Mouse (Mus musculus) neural tube, embryonic 15.5 days (tissue): ENCODE measurements around the gene Wfdc1. TPM values are rescaled to one million over a fixed set of nuclear protein-coding genes. Genes with fewer than 3 reads are reported as not detected.

ENCODE experiments used
- ATAC-seq: fragments of 200-750 bp; cut with Nextera tagmentation; 2 replicates; pipeline ENCODE4 v1.8.0; 2017; ENCODE audit warnings: mild to moderate bottlenecking, moderate TSS enrichment, moderate library complexity; ENCODE audit not compliant: low FRiP score
- H3K27ac ChIP-seq: fragments of 300-500 bp; sonication (generic); replicated peaks from 2 replicates; pipeline ENCODE4 v1.5.1; 2015; ENCODE audit warnings: mild to moderate bottlenecking, inconsistent platforms
- H3K27me3 ChIP-seq: fragments of 300-500 bp; sonication (generic); replicated peaks from 2 replicates; pipeline ENCODE4 v1.6.1; 2015; ENCODE audit warnings: inconsistent platforms
- H3K36me3 ChIP-seq: fragments of 300-500 bp; sonication (generic); 2 replicates; pipeline ENCODE4 v1.6.1; 2015; ENCODE audit warnings: inconsistent platforms
- H3K4me1 ChIP-seq: fragments of 300-500 bp; sonication (generic); 2 replicates; pipeline ENCODE4 v1.6.1; 2015; ENCODE audit warnings: inconsistent platforms
- H3K4me2 ChIP-seq: fragments of 300-500 bp; sonication (generic); 2 replicates; pipeline ENCODE4 v1.6.1; 2015; ENCODE audit warnings: inconsistent platforms, mild to moderate bottlenecking, moderate library complexity
- H3K4me3 ChIP-seq: fragments of 300-500 bp; sonication (generic); replicated peaks from 2 replicates; pipeline ENCODE4 v1.5.1; 2015; ENCODE audit warnings: mild to moderate bottlenecking, inconsistent platforms
- H3K9ac ChIP-seq: fragments of 300-500 bp; sonication (generic); replicated peaks from 2 replicates; pipeline ENCODE4 v1.6.1; 2015; ENCODE audit warnings: mild to moderate bottlenecking, inconsistent platforms
- H3K9me3 ChIP-seq: fragments of 300-500 bp; sonication (generic); replicated peaks from 2 replicates; pipeline ENCODE4 v1.6.1; 2016; ENCODE audit warnings: inconsistent platforms
- WGBS: fragments of 180-500 bp; shearing (Covaris S2); methylation state at CpG from one replicate; pipeline ENCODE4 v1.1.7; 2015; ENCODE audit warnings: mixed read lengths; 5-methylcytosine and 5-hydroxymethylcytosine counted together
- polyA plus RNA-seq: library from polyadenylated mRNA; unstranded; fragments of >200 nt; fragmentation: Nextera tagmentation; extraction: Ambion mirVana; gene quantifications from 2 replicates; pipeline ENCODE4 v1.2.1, GENCODE M21; 2015

Gene Wfdc1
- polyA plus RNA-seq, 1 experiment from 2014 or later: 6.2 TPM

- Histone ChIP-seq H3K4me1 (peaks cover 3% of the 10 kb centered on the region; the same call in 1 of the 2 replicates), H3K4me2 (no peak overlapping the region), H3K36me3 (no peaks in the 10 kb centered on the region), H3K27ac (no peak overlapping the region), H3K4me3 (no peak overlapping the region), H3K9ac (no peak overlapping the region), H3K9me3 (no peaks in the 10 kb centered on the region), H3K27me3 (no peaks in the 10 kb centered on the region)
- no peak for ATAC-seq
- 93% methylated on average over 7 of the region's 7 CpGs for WGBS
These were observed 39.0 kb upstream of the Wfdc1 start for GRCm38 (mm10) chr8:119627199-119627598.

- H3K9me3 ChIP-seq: no peaks in the 10 kb centered on the region
- H3K4me2 ChIP-seq: no peak overlapping the region
- peaks cover 3% of the 10 kb centered on the region; the same call in 1 of the 2 replicates for H3K4me1 ChIP-seq
- no peak overlapping the region for H3K27ac ChIP-seq
- H3K27me3 ChIP-seq: peaks cover 1% of the 10 kb centered on the region; the same call in 1 of the 2 replicates
- H3K4me3 ChIP-seq: no peak overlapping the region
- H3K36me3 ChIP-seq: no peaks in the 10 kb centered on the region
- no peak for ATAC-seq
- H3K9ac ChIP-seq: no peak overlapping the region
- 48% methylated on average over 10 of the region's 10 CpGs for WGBS
These were observed 38.4 kb upstream of the Wfdc1 start for GRCm38 (mm10) chr8:119627613-119628359.

- Histone ChIP-seq H3K36me3 (no peaks in the 10 kb centered on the region), H3K4me1 (peaks cover 16% of the 10 kb centered on the region), H3K9ac (no peak overlapping the region), H3K4me3 (no peak overlapping the region), H3K27ac (no peak overlapping the region), H3K27me3 (peaks cover 15% of the 10 kb centered on the region), H3K9me3 (no peaks in the 10 kb centered on the region), H3K4me2 (no peak overlapping the region)
- no peak for ATAC-seq
- WGBS: 25% methylated on average over 3 of the region's 3 CpGs
These were observed 35.3 kb upstream of the Wfdc1 start for GRCm38 (mm10) chr8:119630841-119631240.

GRCm38 (mm10) chr8:119632246-119632645 lies 33.9 kb upstream of the Wfdc1 start:
- no peak overlapping the region for H3K9ac ChIP-seq
- no peaks in the 10 kb centered on the region for H3K36me3 ChIP-seq
- H3K9me3 ChIP-seq: no peaks in the 10 kb centered on the region
- no peak for ATAC-seq
- peaks cover 18% of the 10 kb centered on the region for H3K27me3 ChIP-seq
- 87% methylated on average over 9 of the region's 9 CpGs for WGBS
- no peak overlapping the region for H3K4me2 ChIP-seq
- peaks cover 16% of the 10 kb centered on the region for H3K4me1 ChIP-seq
- no peak overlapping the region for H3K4me3 ChIP-seq
- H3K27ac ChIP-seq: no peak overlapping the region

GRCm38 (mm10) chr8:119632909-119633308 lies 33.3 kb upstream of the Wfdc1 start:
- no peak overlapping the region for H3K27ac ChIP-seq
- 53% methylated on average over 29 of the region's 29 CpGs for WGBS
- ATAC-seq: no peak
- H3K36me3 ChIP-seq: no peaks in the 10 kb centered on the region
- H3K4me2 ChIP-seq: no peak overlapping the region
- peaks cover 16% of the 10 kb centered on the region for H3K4me1 ChIP-seq
- no peak overlapping the region for H3K9ac ChIP-seq
- no peaks in the 10 kb centered on the region for H3K9me3 ChIP-seq
- H3K27me3 ChIP-seq: peaks cover 19% of the 10 kb centered on the region
- no peak overlapping the region for H3K4me3 ChIP-seq

GRCm38 (mm10) chr8:119634616-119635336 lies 31.4 kb upstream of the Wfdc1 start:
- H3K4me3 ChIP-seq: no peak overlapping the region
- peaks cover 16% of the 10 kb centered on the region for H3K4me1 ChIP-seq
- H3K4me2 ChIP-seq: peak overlapping the region; percentile 2; the same call in 1 of the 2 replicates
- no peaks in the 10 kb centered on the region for H3K36me3 ChIP-seq
- H3K27ac ChIP-seq: no peak overlapping the region
- H3K9ac ChIP-seq: no peak overlapping the region
- H3K27me3 ChIP-seq: peaks cover 19% of the 10 kb centered on the region
- 21% methylated on average over 14 of the region's 14 CpGs for WGBS
- H3K9me3 ChIP-seq: no peaks in the 10 kb centered on the region
- no peak; the same call in 1 of the 2 replicates for ATAC-seq

GRCm38 (mm10) chr8:119635378-119635777 lies 30.8 kb upstream of the Wfdc1 start, which contains the start of gene Kcng4:
Kcng4 (minus strand) TSS chr8:119635680.
- Histone ChIP-seq H3K4me1 (peaks cover 19% of the 10 kb centered on the region), H3K4me3 (no peak within 1 kb of the TSS), H3K9me3 (no peaks in the 10 kb centered on the region), H3K36me3 (no peaks in the 10 kb centered on the region), H3K4me2 (peak within 1 kb of the TSS; percentile 2; the same call in 1 of the 2 replicates), H3K27me3 (peaks cover 19% of the 10 kb centered on the region), H3K9ac (no peak within 1 kb of the TSS), H3K27ac (no peak within 1 kb of the TSS)
- 49% methylated on average over 6 of the region's 6 CpGs for WGBS
- no peak for ATAC-seq

GRCm38 (mm10) chr8:119635958-119636357 lies 30.2 kb upstream of the Wfdc1 start:
- H3K9ac ChIP-seq: no peak overlapping the region
- peaks cover 16% of the 10 kb centered on the region for H3K4me1 ChIP-seq
- H3K4me2 ChIP-seq: no peak overlapping the region
- peaks cover 19% of the 10 kb centered on the region for H3K27me3 ChIP-seq
- 78% methylated on average over 2 of the region's 2 CpGs for WGBS
- no peaks in the 10 kb centered on the region for H3K9me3 ChIP-seq
- no peak for ATAC-seq
- H3K4me3 ChIP-seq: no peak overlapping the region
- H3K36me3 ChIP-seq: no peaks in the 10 kb centered on the region
- no peak overlapping the region for H3K27ac ChIP-seq

GRCm38 (mm10) chr8:119636766-119637165 lies 29.4 kb upstream of the Wfdc1 start:
- H3K36me3 ChIP-seq: no peaks in the 10 kb centered on the region
- no peak overlapping the region for H3K27ac ChIP-seq
- H3K4me2 ChIP-seq: no peak overlapping the region
- H3K4me1 ChIP-seq: peaks cover 16% of the 10 kb centered on the region
- no peaks in the 10 kb centered on the region for H3K9me3 ChIP-seq
- no peak for ATAC-seq
- no peak overlapping the region for H3K4me3 ChIP-seq
- WGBS: 60% methylated on average over 7 of the region's 7 CpGs
- peaks cover 19% of the 10 kb centered on the region for H3K27me3 ChIP-seq
- H3K9ac ChIP-seq: no peak overlapping the region

GRCm38 (mm10) chr8:119637381-119637780 lies 28.8 kb upstream of the Wfdc1 start:
- Histone ChIP-seq H3K9ac (no peak overlapping the region), H3K36me3 (no peaks in the 10 kb centered on the region), H3K4me2 (no peak overlapping the region), H3K27ac (no peak overlapping the region), H3K9me3 (no peaks in the 10 kb centered on the region), H3K4me3 (no peak overlapping the region), H3K27me3 (peaks cover 19% of the 10 kb centered on the region), H3K4me1 (peaks cover 16% of the 10 kb centered on the region)
- WGBS: 94% methylated on average over 4 of the region's 4 CpGs
- ATAC-seq: no peak

- Histone ChIP-seq H3K4me3 (no peak overlapping the region), H3K9me3 (no peaks in the 10 kb centered on the region), H3K36me3 (no peaks in the 10 kb centered on the region), H3K27ac (no peak overlapping the region), H3K27me3 (peaks cover 14% of the 10 kb centered on the region), H3K4me2 (no peak overlapping the region), H3K9ac (no peak overlapping the region), H3K4me1 (peaks cover 16% of the 10 kb centered on the region)
- no peak for ATAC-seq
- WGBS: 72% methylated on average over 6 of the region's 6 CpGs
These were observed 27.9 kb upstream of the Wfdc1 start for GRCm38 (mm10) chr8:119638261-119638660.

GRCm38 (mm10) chr8:119639798-119640197 lies 26.4 kb upstream of the Wfdc1 start:
- H3K36me3 ChIP-seq: no peaks in the 10 kb centered on the region
- 19% methylated on average over 7 of the region's 7 CpGs for WGBS
- H3K9me3 ChIP-seq: no peaks in the 10 kb centered on the region
- 0 out of 2 replicates have a peak, but pooled peaks cover 10% of the 10 kb centered on the region for H3K27me3 ChIP-seq
- no peak overlapping the region for H3K4me2 ChIP-seq
- H3K9ac ChIP-seq: no peak overlapping the region
- no peak overlapping the region for H3K27ac ChIP-seq
- ATAC-seq: no peak
- no peak overlapping the region for H3K4me3 ChIP-seq
- H3K4me1 ChIP-seq: peaks cover 20% of the 10 kb centered on the region
